Mouse (Mus musculus) MEL-GATA-1-ER (cell line): ENCODE data around the gene Atp6v0a4.

Experiments used
- DNase-seq: peaks from one replicate; pipeline ENCODE4 v3.0.0-alpha.2; 2012; ENCODE audit warnings: low read depth; ENCODE audit errors: extremely low read depth

The Atp6v0a4 gene

DNA sequence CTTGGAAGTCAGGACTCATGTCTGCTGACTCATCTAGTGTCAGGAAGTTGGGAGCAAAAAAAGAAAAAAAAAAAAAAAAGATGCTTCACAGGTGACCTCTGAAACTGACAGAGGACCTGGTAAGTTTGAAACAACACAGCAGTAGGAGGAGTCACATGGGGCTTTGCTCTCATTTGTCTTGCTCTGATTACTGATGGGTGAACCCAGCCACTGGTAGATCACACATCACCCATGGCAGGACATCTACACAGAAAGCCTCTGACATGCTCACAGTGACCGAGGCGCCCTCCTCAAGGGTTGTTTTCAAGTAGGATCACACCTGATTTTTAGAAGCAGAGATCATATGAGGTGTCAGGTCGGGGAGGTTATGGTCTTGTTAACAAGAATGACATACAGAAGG lies 1.1 kb upstream of the Atp6v0a4 start:
- no peak for DNase-seq

DNA sequence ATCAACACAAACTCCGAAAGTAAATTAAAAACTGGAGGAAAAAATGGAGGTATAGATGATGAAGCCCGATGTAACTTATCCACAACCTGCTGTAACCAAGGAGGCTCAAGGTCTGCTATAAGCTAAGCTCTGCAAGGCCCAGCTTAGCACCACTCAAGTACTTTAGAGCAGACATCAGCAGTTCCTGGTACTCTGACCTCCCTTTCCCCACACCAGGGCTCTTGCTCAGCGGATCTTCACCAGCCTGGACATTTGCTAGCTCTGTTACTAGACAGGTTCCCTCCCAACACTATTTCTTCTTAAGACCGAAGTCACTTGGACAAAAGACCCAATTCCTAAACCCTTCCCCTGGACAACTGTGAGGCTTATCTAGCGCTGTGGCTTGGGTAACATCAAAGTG lies 496 bp upstream of the Atp6v0a4 start:
- DNase-seq: no peak

DNA sequence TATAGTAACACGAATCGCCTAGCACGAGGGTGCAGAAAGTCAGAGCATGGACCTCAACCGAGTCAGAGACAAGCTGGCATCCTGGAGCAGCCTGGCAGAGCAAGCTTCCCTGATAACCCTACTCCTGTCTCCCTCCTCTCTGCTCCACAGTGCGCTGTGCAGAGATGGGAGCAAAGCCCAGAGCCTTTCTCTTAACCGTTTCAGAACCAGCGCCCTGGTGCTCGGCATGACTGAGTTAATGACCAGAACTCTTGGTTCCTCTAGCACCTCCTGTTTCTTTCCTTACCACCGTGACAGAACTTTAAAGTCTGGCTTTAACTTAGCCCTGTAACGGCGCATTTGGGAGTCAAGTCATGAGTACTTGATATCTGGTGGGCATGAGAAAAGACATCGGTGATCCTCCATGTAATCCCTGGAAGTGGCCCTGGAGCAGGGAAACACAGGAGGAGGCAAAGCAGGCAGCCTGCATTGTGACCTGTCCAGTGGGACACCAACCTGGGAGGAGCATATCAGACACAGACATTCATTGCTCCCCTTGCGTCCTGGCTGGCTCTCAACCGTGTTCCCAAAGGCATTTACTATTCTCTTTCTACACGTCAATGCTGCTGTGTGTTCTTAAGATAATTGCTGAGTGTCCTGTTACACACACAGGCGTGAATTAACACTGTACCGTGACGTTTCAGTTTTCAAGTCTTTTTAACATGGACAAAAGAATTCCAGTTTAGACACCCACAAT lies 747 bp downstream of the Atp6v0a4 start:
- DNase-seq: no peak

DNA sequence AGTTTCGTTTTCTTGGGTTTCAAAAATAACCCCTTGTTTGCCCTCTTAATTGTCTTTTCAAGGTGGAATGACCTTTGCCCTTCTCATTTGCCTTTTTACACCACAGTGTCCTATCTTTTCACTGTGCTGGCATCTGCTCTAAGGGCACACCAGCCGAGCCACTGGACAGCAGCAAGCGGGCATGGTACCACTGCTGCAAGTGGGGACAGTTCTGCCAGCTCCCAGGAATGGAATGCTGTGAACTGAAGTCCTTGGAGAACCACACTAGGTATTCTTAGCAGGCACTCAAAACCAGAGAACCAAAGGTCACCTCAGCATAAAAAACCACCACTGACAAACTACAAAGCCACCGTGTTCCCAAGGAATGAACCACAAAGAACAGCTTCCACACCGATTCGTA lies 1.6 kb downstream of the Atp6v0a4 start:
- no peak for DNase-seq

DNA sequence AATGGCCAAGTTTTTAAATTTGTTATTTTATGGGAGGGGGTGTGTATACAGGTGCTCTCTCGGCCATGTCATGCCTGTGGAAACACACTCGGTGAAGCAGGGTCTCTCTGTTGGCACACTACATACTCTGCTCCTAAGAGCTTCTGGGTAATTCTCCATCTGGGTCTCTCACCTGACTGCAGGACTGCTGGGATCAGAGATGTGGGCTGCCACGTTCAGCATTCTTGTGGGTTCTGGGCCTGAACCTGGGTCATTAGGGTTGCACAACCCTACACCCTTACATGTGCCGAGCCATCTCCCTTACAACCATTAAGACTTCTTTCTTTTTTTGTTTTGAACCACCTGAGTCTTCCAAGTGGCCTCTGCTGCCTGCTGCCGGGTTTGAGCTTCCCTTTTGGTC lies 2.5 kb downstream of the Atp6v0a4 start:
- DNase-seq: no peak

DNA sequence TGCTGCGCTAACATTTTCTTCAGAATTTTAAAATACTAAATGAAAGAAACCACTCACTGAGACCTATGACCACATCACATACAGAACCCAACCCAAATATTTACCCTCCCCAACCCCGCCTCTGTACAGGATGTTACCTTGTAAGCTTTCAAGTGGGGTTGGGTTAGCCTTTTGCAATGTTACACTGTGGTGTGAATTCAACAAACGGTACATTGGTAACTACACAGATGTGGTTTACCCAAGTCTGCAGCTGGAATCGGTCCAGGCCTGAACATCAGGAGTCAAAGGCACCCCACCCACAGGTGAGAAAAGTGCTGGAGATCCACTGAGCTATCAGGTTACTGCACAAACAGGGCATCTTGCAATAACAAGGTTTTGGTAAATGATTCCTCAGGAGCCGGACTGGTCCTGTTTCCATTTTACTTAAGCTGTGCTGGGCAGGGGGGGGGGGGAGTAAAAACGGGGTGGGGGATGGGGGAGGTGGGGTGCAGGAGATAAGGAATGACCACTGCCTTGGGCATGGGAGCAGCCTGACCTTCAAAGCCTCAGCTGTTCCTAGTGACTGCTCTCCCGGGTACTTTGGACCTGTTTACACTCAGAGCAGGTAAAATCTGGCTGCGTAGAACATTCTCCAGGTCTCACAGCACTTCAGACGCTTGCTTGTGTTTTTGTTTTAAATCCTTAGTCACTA lies 3.6 kb downstream of the Atp6v0a4 start:
- no peak for DNase-seq

DNA sequence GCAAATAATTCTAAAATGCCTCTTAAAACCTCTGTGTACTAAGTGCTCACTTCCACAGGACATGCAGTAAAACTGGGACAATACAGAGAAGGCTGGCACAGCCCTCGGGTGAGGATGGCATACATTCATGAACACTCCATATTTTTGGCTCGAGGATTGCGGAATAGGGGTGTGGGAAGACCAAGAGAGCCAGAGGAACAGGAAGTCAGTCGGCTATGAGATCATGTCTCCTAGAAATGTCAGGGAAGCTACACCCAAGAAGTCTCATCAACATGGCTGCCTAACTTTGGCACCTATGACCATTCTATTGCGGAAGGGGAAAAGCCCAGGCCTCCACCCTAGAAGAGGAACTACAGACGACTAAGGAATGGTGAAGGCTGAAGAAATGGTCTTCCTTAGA lies 6.0 kb downstream of the Atp6v0a4 start:
- DNase-seq: no peak

DNA sequence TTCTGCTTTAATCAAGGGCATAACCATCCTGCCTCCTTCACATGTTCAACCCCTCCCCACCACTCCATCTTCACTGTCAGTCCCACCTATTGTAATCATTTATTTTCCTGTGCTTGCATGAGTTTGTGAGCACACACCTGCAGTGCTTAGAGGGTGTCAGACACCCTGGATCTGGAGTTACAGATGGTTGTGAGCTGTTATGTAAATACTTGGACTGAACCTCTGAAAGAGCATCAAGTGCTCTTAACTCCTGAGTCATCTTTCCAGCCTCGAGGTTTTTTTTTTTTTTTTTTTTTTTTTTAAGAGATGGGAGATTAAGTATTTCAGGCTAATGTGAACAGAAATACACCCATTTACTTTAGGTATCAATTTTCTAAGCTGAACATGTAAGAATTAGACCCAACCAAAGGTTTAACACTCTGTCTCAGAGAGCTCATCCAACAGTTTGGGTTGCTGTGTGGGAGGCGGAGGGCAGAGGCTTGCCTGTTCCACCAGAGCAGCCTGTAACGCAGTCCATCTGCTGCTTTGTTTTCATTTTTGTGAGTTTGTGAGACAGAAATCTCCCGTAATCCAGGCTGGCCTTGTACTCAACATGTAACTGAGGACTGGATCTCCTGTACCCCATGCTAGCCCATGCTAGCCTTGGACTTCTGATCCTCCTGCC lies 8.1 kb downstream of the Atp6v0a4 start:
- DNase-seq: no peak

DNA sequence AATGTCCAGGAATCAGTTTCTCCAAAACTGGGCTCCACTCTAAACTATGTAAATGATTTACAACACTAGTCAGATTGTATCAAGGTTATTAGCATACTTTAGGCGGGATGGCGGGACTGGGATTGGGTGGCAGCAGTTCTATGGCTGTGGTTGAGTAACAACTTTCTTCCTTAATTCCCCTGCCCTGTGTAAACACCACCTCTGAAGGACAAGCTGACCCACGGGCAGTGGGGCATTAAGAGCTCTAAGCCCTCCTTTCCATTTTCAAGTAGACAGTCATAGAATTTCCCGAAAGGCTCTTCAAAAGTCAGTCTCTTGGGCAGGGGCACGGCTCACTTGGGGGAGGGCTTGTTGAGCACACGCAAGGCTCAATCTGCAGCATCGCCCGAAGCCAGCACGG lies 13.5 kb downstream of the Atp6v0a4 start:
- DNase-seq: no peak

DNA sequence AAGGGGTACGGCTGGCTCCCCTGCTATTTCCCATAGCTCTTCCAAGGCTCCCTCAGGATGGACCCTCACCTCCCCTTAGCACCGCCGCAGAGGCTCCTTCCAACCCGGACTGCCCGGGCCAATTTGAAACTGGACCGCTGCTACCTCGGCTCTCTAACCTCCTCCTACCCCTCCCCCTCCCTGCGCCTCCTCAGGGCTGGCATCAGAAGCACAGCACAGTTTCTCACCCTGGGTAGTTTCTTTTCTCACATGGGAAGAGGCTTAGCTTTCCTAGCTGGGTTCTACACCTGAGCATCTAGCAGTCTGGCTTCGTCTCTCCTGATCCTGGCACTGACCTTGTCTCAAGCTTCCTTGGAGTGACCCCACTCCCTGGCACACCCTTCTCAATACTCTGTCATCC lies 14.5 kb downstream of the Atp6v0a4 start:
- DNase-seq: no peak

DNA sequence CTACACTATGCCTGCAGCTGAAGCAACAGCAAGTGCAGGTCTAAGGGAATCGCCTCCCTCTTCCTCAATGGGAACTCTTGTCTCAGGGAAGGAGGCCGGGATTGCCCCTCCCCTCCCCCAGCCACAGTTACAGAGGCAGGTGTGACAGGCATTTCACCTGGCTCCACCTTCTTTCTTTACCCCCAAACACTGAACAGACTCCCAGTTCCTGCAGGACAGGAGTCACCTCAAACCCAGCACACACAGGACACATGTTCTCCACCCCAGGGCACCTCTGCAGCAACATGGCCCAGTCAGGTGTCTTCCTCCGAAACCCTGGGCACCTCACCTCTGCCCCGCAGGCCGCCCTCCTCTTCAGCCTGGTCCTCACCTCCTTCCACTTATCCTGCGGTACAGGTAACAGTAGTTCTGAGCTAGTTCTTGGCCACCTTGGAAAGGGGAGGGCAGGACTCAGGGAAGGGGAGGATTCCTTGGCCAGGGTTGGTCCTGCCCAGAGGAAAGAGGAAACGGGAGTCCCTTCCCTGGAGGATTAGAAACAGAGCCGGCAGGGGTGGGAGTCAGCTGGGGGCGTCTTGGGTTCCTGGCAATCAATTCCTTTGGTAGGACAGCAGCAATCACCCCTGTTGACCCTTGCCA lies 15.1 kb downstream of the Atp6v0a4 start, which contains the start of gene Tmem213:
TSS of gene Tmem213 (plus strand) at position 96 of the 636 bp plus-strand sequence.
- no peak for DNase-seq

DNA sequence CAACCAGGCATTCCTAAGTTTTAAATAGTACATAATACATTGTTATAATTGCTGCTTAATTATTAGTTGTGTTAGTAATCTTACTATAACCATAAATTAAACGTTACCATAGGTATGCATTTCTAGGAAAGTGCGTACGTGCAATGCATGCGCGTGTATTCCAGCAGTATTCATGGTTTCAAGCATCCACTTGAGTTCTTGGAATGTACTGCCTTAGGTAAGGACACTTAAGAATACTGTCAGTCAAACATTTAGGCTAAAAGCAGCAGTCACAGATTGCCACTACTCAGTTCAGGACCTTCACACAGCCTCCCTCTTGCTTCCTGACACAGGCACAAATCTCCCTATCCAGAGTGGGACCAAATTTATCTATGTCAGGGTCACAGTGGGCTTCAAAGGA lies 15.9 kb downstream of the Atp6v0a4 start:
- DNase-seq: no peak

DNA sequence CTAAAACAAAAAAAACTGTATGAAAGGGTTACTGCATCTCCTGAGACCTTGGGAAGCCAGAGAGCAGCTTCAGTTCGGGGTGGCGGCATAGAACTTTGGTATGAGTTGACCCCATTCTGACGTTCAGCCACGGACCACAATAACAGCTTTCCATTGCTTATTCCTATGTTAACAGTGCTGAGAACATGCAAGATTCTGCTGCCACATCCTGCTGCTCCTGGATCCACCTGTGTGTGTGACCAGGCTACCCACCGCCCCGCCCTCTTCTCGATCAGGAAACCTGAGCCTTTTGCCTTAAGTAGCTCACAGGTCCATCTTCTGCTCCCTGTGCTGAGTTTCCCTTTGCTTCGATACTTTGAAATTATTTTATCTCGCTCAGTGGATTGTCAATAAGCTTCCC lies 18.5 kb downstream of the Atp6v0a4 start:
- no peak for DNase-seq

DNA sequence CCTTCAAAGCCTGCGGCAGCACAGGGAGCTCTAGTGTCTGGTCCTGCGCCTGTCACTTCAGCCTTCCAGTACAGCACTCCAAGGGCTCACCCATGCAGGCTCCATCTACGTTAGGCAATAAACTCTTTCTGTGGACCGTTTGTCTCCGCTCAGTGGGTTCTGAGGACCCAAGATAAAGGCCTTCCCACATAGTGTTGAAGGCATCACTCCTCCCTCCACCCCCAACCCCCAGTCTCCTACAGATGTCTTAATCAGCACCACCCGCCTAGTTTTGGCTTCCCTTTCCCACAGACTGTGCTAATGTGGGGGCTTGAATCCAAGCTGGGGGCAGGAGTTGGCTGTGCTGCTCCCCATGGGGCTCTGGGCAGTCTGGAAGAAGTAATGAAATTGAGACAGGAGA lies 20.6 kb downstream of the Atp6v0a4 start:
- DNase-seq: peak; percentile 65

DNA sequence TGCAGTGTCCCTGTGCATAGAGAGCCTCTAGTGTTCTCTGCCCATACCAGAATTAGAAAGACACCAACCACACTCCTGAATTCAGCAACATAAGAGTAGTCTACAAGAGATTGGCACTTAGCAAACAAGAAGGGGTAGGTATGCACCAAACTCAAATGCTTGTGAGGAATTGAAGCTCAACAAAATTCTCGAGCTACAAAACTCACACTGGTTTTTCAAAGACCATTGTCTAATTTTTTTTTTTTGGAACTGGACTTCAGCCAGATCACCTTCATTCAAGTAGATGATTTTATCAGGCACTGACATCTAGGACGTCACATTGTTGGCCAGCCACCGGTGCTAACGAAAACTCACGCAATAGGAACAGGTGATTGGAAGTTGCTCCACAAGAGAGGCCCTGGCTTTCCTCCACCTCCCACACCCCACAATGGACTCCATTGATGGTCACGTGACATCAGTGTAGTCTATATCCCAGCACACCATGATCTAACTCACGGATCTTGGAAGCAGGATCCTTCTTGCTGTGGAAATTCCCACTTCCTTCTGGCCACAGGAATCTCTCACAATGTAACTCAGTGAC lies 22.1 kb downstream of the Atp6v0a4 start:
- DNase-seq: no peak

DNA sequence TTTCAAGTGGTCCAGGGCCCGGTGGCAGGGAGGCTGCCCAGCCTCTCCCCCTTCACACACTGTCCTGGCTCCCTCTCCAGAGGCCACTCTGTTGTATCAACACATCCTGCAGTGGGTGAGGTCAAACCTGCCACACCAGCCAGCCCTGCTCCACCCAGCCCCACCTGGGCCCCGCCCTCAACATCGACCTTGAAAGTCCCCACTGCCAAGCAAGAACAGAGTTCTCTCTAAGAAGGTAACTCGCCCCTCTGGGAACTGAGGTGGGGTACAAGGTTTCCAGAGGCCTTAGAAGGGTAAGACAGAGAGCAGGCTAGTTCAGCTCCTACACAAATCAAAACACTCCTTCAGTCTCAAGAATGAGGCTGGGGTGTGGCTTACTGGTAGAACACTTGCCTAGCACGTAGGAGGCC lies 27.4 kb downstream of the Atp6v0a4 start:
- no peak for DNase-seq

DNA sequence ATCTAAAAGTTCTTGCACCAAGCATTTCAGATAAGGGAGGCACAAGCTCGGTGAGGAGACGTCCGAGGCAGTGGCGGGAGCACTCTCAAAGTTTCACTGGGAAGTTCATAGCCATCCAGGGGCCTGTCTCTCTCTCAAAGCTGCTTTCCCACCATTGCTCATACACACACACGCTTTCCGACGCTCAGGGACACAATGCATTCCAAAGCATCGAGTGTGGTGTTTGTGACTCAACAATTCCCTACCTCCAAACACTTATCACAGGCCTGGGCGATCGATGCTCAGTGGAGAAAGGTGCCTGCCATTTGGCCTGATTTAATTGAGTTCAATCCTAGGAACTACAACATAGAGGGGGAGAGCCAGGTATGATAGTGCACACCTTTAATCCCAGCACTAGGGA lies 29.7 kb downstream of the Atp6v0a4 start:
- DNase-seq: no peak

DNA sequence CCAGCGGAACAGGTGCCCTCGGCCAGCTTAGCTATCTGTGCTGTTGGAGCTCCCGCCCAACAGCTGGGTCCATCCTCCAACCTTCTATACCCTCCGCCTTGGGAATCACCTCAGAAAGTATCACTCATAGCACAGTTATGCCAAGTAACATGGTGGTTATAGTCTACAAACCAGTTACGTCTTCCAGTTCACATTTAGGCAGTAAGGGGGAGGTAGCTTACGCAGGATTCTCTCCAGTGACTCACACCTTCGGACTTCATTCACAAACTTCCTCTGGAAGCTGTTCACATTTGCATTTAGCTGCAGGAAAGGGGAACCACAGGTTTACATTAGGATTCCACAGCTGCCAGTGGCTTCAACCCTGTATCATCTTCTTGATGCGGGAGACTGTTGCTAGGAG lies 31.8 kb downstream of the Atp6v0a4 start:
- DNase-seq: no peak

DNA sequence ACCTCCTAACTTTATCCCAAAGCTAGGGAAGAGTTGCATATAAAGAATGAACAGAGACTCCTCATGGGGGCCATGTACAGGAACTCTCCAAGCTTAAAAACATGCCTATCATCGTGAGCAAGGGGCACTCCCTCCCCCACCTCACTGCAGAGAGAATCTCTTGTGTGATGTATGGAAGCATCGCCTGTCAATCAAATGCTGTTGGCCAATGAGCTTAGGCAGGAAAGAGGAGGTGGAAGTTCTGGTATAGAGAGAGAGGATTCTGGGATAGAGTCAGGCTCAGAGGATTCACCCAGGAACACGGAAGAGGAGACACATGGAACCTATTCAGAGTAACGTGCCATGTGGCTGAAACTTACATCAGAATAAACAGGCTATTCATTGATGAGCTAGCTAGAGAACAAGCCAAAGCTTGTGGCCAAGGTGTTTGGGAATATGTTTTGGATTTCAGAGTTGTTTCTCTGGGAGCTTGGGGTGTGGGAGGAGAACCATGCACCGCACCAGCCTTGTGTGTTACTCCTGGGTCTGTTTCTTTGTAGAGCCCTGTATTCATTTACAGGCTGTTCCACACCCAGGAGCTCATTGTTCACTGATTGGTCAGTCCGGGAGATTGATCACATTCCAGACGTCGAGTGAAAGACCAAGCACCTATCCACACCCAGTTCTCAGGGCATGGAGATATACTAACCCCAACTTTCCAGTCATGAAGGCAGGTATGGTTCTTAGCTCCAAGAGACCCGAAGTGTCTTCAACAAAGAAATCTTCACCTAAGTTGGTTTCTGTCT lies 37.0 kb downstream of the Atp6v0a4 start:
- no peak for DNase-seq

DNA sequence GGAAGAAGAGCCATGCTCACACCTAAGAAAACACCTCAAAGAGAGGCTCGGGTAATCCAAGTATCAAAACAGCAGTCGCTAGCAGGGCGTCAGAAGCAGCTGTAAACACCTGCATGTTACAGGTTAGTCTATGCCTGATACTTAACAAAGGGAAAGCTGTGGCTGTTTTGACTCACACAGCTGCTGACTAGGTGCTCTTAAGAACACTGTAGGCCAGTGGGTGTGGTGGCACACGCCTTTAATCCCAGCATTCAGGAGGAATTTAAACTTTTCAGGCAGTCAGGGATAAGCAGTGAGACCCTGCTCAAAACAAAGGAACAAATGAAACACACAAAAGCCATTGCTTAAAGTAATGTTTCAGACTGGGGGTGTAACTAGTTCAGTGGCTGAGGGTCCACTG lies 41.2 kb downstream of the Atp6v0a4 start:
- no peak for DNase-seq
